Mouse (Mus musculus) liver, embryonic 11.5 days (tissue): ENCODE data around the gene Strap. TPM values are rescaled to one million over a fixed set of nuclear protein-coding genes. Genes with fewer than 3 reads are reported as not detected.
A peak's percentile ranks its signal among the peaks of the same experiment; 100 is the strongest.

Experiments
- ATAC-seq: fragments of 200-750 bp; cut with Nextera tagmentation; replicated peaks from 2 replicates; pipeline ENCODE4 v1.8.0; 2017; ENCODE audit warnings: moderate number of reproducible peaks, mild to moderate bottlenecking, moderate TSS enrichment, moderate library complexity; ENCODE audit not compliant: low FRiP score
- DNase-seq: peaks from one replicate; pipeline ENCODE4 v3.0.0-alpha.2; 2017; ENCODE audit warnings: low spot score
- H3K27ac ChIP-seq: fragments of 300-500 bp; sonication (generic); 2 replicates; pipeline ENCODE4 v1.5.1; 2014; ENCODE audit warnings: mild to moderate bottlenecking, low read depth, low read length, control low read depth
- H3K27me3 ChIP-seq: fragments of 300-500 bp; sonication (generic); replicated peaks from 2 replicates; pipeline ENCODE4 v1.6.1; 2014; ENCODE audit warnings: low read length, mixed read lengths; ENCODE audit not compliant: control insufficient read depth, insufficient read depth
- H3K36me3 ChIP-seq: fragments of 300-500 bp; sonication (generic); 2 replicates; pipeline ENCODE4 v1.6.1; 2014; ENCODE audit warnings: mild to moderate bottlenecking, low read length, moderate library complexity, mixed read lengths; ENCODE audit not compliant: control insufficient read depth, insufficient read depth
- H3K4me1 ChIP-seq: fragments of 300-500 bp; sonication (generic); replicated peaks from 2 replicates; pipeline ENCODE4 v1.6.1; 2014; ENCODE audit warnings: low read length, mixed read lengths; ENCODE audit not compliant: control insufficient read depth, insufficient read depth
- H3K4me2 ChIP-seq: fragments of 300-500 bp; sonication (generic); 2 replicates; pipeline ENCODE4 v1.6.1; 2014; ENCODE audit warnings: mild to moderate bottlenecking, control low read depth, moderate library complexity
- H3K4me3 ChIP-seq: fragments of 300-500 bp; sonication (generic); 2 replicates; pipeline ENCODE4 v1.5.1; 2014; ENCODE audit warnings: low read depth, low read length, control low read depth
- H3K9ac ChIP-seq: fragments of 300-500 bp; sonication (generic); 2 replicates; pipeline ENCODE4 v1.6.1; 2014; ENCODE audit warnings: low read depth, low read length, control low read depth
- H3K9me3 ChIP-seq: fragments of 300-500 bp; sonication (generic); 2 replicates; pipeline ENCODE4 v1.6.1; 2016; ENCODE audit warnings: low read length, inconsistent platforms, mixed read lengths; ENCODE audit not compliant: control insufficient read depth
- WGBS: fragments of 180-500 bp; shearing (Covaris S2); extraction: QIAGEN DNeasy Blood & Tissue Kit; methylation state at CpG from one replicate; pipeline ENCODE4 v1.1.7; 2014; 5-methylcytosine and 5-hydroxymethylcytosine counted together
- polyA plus RNA-seq: library from polyadenylated mRNA; unstranded; fragments of >200 nt; fragmentation: Nextera tagmentation; extraction: Ambion mirVana; gene quantifications from 2 replicates; pipeline ENCODE4 v1.2.1, GENCODE M21; 2014

Gene Strap
- polyA plus RNA-seq, 1 experiment from 2014 or later = 188 TPM

DNA sequence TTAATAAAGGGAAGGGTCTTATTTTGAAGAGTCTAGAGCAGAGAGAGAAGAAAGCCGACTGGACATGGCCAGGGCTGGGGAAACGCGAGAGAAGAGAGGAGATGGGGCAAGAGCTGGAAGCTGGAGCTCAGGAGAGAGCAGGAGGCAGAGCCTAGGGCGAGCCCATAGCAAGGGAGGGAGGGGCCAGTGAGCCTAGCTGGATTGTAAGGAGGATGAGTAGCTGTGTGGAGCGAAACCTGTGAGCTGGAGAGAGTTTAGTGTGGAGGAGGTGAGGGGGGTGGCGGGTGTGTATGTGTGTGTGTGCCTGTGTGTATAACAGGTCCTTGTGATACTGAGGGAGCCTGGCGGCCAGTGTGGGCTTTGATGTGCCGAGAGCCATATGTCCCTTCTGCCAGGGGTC, 24.8 kb downstream of the Strap start:
- DNase-seq (no peak), ATAC-seq (no peak)
- H3K27ac ChIP-seq = no peak overlapping the region
- H3K9me3 ChIP-seq = no peaks in the 10 kb centered on the region
- H3K27me3 ChIP-seq = no peaks in the 10 kb centered on the region
- peaks cover 2% of the 10 kb centered on the region; the same call in 1 of the 2 replicates for H3K4me1 ChIP-seq
- H3K9ac ChIP-seq = no peak overlapping the region
- H3K4me2 ChIP-seq = no peak overlapping the region
- H3K4me3 ChIP-seq = no peak overlapping the region
- no peaks in the 10 kb centered on the region for H3K36me3 ChIP-seq
- 60% methylated on average over 8 of the region's 8 CpGs for WGBS

DNA sequence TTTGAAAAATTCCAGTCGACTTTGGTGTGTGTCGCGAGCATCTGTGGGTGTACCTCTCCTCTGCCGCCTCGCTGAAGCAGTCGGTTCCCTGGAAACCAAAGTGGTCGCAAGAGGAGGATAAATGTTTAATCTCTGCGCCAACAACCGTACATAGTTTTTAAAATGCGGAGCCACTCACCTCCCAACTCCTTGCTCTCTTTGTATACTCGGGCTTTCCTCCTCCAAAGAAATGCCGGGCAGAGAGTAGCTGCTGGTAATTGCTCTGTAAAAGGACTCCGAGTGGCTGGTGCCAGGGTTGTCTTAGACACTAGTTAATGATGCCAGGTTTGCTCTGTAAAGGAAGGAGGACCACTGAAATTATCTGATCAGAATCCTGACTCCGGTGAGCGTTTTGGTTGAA, 26.1 kb downstream of the Strap start:
- no peaks in the 10 kb centered on the region for H3K9me3 ChIP-seq
- H3K4me2 ChIP-seq = no peak overlapping the region
- H3K4me1 ChIP-seq = no peaks in the 10 kb centered on the region; the same call in 1 of the 2 replicates
- no peak for DNase-seq
- H3K27ac ChIP-seq = no peak overlapping the region
- no peaks in the 10 kb centered on the region for H3K27me3 ChIP-seq
- 87% methylated on average over 15 of the region's 15 CpGs for WGBS
- no peak for ATAC-seq
- no peak overlapping the region for H3K9ac ChIP-seq
- no peaks in the 10 kb centered on the region for H3K36me3 ChIP-seq
- H3K4me3 ChIP-seq = no peak overlapping the region

DNA sequence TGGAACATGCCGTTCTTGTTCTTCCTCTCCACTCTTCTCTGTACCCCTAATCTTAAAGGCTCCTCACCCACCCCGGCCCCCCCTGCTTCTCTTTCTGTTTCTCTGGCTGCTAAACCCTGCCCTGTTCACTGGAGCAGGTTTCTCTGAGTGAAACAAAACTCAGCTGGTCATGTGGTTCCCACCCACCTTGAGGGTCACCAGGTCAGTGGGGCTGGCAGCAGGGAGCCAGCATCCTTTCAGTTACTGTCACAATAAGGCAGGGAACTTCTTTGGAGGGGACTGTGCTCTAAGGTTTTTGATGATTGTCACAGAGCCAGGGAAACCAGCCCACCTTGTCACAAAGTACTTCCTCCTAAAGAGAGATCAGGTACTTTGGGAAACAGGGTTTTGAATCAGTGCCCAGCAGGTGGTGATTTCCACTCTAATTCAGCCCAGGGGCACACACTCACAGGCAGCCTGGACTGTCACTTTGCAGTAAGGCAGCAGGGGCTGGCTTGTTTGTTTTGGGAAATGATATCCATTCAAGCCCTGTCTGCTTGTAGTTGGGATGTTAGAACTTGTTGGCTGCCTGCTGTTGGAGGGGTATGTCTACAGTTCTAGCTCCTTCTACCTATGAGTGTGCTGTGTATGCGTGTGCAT, 29.8 kb downstream of the Strap start:
- H3K36me3 ChIP-seq = no peaks in the 10 kb centered on the region
- no peaks in the 10 kb centered on the region for H3K27me3 ChIP-seq
- DNase-seq = no peak
- H3K27ac ChIP-seq = no peak overlapping the region
- no peak overlapping the region for H3K4me2 ChIP-seq
- no peak overlapping the region for H3K4me3 ChIP-seq
- H3K9me3 ChIP-seq = no peaks in the 10 kb centered on the region
- H3K9ac ChIP-seq = no peak overlapping the region
- no peaks in the 10 kb centered on the region for H3K4me1 ChIP-seq
- ATAC-seq = no peak
- WGBS = 73% methylated on average over 3 of the region's 3 CpGs

DNA sequence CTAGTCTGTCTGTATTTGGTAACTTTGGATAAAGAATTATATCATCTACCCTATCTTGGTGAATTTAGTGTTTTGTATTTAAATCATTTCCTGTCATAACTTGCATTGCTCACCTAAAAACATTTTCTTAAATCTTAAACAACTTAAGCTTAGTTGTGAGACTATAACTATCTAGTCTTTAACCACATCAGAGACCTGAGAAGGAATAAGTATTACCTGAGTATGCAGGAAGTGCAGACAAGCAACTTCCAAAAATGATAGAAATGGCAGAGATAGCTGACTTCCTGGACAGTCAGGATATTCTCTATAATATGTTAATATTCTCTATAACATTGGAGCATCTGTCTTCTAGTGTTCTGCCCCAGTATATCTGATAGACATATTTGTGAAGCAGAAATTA, 31.3 kb downstream of the Strap start:
- H3K4me3 ChIP-seq = no peak overlapping the region
- H3K27me3 ChIP-seq = no peaks in the 10 kb centered on the region
- H3K27ac ChIP-seq = no peak overlapping the region
- no peak overlapping the region for H3K9ac ChIP-seq
- H3K36me3 ChIP-seq = no peaks in the 10 kb centered on the region
- DNase-seq (no peak), ATAC-seq (no peak)
- no peak overlapping the region for H3K4me2 ChIP-seq
- H3K9me3 ChIP-seq = no peaks in the 10 kb centered on the region
- H3K4me1 ChIP-seq = no peaks in the 10 kb centered on the region

DNA sequence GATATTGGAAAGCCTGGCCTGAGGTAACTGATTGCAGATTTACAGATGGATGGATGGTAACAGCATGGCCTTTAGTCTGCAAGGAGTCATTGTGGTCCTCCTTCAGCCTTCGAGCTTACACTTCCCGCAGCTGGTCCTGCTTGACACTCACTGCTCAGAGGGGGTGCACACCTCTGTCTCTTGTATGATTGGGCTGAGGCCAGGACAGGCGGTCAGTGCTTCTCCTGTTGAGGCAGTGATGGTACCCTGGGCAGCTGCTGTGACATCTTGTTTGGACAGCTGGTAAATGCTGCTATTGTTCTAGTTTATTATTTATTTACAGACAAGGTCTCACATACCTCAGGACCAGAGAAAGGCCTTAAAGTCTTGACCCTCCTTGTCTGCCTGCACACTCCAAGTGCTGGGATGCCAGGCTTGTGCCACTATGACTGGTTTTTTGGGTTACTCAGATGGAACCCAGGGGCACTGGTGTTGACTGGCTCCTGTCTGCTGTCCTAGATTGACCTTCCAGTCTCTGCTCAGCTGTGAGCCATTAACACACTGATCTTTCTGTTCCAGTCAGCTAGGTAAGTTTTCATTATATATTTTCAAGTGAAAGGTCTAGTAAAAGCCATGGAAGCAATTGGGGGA, 36.9 kb downstream of the Strap start:
- Histone ChIP-seq H3K36me3 (no peaks in the 10 kb centered on the region), H3K4me2 (no peak overlapping the region), H3K27ac (no peak overlapping the region), H3K27me3 (no peaks in the 10 kb centered on the region), H3K9ac (no peak overlapping the region), H3K9me3 (no peaks in the 10 kb centered on the region), H3K4me3 (no peak overlapping the region), H3K4me1 (no peaks in the 10 kb centered on the region)
- ATAC-seq = no peak
- peak; percentile 7 for DNase-seq
- 83% methylated on average over 3 of the region's 3 CpGs for WGBS

DNA sequence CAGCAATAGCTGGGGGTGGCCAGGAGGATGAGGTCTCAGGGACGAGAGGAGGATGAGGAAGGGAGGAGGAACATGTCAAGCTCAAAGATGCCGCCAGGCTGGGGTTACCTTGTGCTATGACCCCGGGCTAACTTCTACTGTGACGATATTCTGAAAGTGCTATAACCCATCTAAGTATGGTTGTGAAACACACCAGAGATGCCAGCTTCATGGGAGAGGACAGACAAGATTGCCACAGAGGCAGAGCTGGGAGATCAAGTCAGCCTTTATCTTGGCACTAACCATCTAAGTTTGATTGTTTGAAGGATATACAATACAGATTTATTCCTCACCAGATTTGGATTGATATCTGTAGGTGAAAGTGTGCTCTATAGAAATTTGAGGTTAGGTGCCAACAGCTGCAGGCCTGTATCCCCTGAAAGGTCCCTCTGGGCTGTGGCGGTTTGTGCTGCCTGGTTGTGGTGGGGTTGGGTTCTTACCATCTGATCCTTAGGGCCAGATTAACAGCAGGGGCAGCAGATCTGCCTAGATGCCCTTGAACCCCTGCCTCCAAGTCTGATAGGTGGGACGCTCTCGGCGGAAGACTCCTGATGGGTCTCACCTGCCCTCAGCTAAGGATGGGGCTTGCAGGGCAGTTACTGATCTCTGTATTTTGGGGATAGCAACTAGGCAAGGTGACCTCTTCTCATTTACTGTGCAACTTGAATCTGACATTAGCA, 38.2 kb downstream of the Strap start:
- Histone ChIP-seq H3K4me1 (no peaks in the 10 kb centered on the region), H3K27me3 (no peaks in the 10 kb centered on the region), H3K4me2 (no peak overlapping the region), H3K9ac (no peak overlapping the region), H3K36me3 (no peaks in the 10 kb centered on the region), H3K4me3 (no peak overlapping the region), H3K9me3 (no peaks in the 10 kb centered on the region), H3K27ac (no peak overlapping the region)
- ATAC-seq (no peak), DNase-seq (no peak)
- WGBS = 88% methylated on average over 8 of the region's 8 CpGs

DNA sequence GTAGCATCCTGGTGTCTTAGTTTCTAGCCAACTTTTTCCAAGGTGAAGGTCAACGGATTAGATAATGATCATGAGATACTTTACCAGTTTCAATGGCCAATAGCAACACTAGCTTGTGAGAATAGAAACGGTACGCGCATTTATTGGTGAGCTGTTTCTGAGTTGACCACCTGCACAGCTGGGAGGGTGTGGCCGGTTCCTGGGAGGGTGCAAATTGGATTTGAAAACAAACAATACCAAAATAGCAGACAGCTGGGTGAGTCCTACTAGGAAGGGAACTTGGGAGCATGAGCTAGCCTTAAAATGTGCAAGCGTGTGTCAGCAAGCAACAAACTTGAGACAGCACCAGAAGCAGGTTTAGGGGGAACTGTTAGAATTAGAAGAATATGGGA, 38.8 kb downstream of the Strap start:
- no peak overlapping the region for H3K27ac ChIP-seq
- 89% methylated on average over 6 of the region's 6 CpGs for WGBS
- H3K9me3 ChIP-seq = no peaks in the 10 kb centered on the region

DNA sequence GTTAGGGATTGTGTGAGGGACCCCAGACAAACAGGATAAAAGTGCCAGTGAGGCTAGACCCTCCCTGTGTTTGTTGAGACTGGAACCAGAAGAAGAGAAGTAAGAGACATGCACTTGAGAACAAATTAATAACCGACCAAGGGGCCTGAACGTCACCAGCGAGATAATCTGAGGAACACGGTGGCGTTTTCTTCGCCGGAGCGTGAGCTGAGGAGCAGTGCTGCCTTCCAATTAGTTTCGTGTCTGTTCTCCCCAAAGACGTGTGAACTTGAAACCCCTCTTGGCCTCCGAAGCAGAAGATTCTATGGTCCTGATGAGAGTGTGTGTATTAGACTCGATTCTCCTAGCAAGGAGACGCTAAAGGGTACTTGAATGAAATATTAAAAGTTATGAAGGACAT, 39.3 kb downstream of the Strap start:
- Histone ChIP-seq H3K27me3 (no peaks in the 10 kb centered on the region), H3K4me2 (no peak overlapping the region), H3K9ac (no peak overlapping the region), H3K36me3 (no peaks in the 10 kb centered on the region), H3K4me1 (no peaks in the 10 kb centered on the region), H3K9me3 (no peaks in the 10 kb centered on the region), H3K4me3 (no peak overlapping the region), H3K27ac (no peak overlapping the region)
- WGBS = 91% methylated on average over 13 of the region's 13 CpGs
- ATAC-seq (no peak), DNase-seq (no peak)

More for the DNA sequence above, 38.8 kb downstream of the Strap start:
- peak; percentile 29 for DNase-seq
- no peaks in the 10 kb centered on the region for H3K27me3 ChIP-seq
- no peak for ATAC-seq
- H3K9ac ChIP-seq = no peak overlapping the region
- H3K4me2 ChIP-seq = no peak overlapping the region
- H3K4me1 ChIP-seq = no peaks in the 10 kb centered on the region
- H3K36me3 ChIP-seq = no peaks in the 10 kb centered on the region
- no peak overlapping the region for H3K4me3 ChIP-seq

DNA sequence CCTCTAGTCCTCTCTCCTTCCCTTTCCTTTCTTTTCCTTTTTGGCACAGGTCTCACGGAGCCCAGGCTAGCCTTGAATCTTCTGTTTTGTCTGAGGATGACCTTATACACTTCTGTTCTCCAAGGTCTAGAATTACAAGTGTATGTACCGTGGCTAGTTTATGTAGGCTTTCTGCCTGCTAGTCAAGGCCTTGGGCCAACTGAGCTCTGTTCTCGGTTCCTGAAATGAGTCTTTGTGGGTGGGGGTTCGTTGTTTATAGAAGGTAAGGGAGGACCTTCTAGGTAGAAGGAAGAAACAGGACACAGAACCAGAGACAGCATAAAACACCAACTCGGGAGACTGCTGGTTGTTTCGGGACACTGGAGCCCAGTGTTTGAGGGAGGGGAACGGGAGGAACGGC, 40.3 kb downstream of the Strap start:
- no peak for DNase-seq

More for the DNA sequence above, 40.3 kb downstream of the Strap start:
- 89% methylated on average over 8 of the region's 8 CpGs for WGBS
- no peaks in the 10 kb centered on the region for H3K36me3 ChIP-seq
- no peak overlapping the region for H3K9ac ChIP-seq
- no peak overlapping the region for H3K27ac ChIP-seq
- no peaks in the 10 kb centered on the region for H3K9me3 ChIP-seq
- H3K4me3 ChIP-seq = no peak overlapping the region
- H3K27me3 ChIP-seq = no peaks in the 10 kb centered on the region
- no peaks in the 10 kb centered on the region for H3K4me1 ChIP-seq
- no peak for ATAC-seq
- H3K4me2 ChIP-seq = no peak overlapping the region
